Mouse (Mus musculus): ENCODE data around the gene Ran.
A peak's percentile ranks its signal among the peaks of the same experiment; 100 is the strongest.

Gene Ran

DNA sequence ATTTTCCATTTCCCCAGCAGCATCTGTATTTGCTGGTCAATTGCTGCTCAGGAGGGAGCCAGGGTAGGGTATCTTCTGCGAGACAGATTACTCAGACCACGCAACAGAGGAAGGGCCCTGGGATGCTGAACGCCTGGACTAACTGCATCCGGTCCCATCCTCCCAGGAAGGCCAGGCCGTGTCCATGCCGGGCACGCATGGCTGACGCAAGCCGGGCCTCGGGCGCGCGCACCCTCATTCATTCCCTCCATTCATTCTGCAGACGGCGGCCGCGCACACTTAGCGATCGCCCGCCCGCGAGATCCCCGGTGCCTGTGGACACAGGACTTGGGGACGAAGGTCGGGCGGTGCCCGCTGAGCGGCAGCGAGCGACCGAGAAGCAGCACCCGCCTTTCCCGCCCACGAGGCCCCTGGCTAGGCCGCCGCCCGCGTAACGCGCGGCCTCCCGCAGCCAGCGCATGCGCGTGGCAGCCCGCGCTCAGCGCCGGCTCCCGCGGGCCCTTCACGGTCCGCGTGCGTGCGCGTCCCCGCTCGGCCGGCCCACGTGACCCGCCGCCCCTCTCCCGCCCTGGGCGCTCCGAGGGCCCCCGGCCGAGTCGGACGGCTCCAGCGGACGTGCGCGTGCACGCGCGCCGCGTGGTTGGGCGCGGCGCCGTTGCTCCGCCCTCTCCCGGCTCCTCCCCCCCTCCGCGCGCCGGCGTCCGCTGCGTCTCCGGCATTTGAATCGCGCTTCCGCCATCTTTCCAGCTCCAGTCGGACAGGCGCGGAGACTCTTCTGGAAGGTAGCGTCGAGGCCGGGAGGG is at the start of gene Ran:
Gene Ran, plus strand, starts transcription at position 573 of the 803 bp plus-strand sequence.
- TF ChIP-seq GATA4 (IDR thresholded peaks at IDR 0.05; ENCODE audit: insufficient replicate concordance, low read length): no peak; the same call in 1 of the 2 replicates

DNA sequence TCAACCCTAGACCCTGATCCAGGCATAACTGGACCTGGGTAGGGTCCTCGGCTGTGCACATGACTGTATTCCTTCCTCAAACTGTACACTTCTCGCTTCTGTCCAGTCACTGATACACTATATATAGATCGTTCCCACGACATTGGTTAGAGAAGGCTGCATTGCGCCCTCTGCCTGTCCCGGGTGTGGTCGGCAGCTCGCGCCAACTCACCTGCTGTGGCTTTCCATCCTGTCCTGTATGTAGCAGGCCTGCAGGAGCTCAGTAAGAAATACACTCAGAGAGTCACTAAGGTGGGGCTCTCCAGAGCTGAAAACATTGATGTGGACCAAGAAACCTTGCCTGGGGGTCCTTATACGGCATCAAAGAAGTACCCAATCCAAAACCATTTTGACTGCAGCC is 49.0 kb upstream of the Ran start:
- TF ChIP-seq GATA4 (IDR thresholded peaks at IDR 0.05; ENCODE audit: insufficient replicate concordance, low read length): no peak

DNA sequence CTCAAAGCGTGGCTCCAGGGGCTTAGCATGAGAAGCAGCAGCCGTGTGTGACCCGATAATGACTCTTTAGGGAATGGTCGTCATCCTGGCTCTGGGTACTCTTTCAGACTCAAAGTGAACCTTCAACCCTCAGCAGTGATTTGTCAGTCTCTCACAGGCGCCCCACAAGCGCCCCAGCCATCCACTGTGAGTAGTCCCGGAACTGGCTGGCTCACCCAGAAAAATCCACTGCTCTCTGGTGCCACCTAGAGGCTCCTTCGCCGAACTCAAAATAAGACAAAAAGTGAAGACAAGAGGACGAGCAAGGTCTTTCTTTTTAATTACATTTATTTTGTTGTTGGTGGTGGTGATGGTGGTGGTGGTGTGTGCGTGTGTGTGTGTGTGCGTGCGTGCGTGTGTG is 48.6 kb upstream of the Ran start:
- TF ChIP-seq GATA4 (IDR thresholded peaks at IDR 0.05; ENCODE audit: insufficient replicate concordance, low read length): no peak

DNA sequence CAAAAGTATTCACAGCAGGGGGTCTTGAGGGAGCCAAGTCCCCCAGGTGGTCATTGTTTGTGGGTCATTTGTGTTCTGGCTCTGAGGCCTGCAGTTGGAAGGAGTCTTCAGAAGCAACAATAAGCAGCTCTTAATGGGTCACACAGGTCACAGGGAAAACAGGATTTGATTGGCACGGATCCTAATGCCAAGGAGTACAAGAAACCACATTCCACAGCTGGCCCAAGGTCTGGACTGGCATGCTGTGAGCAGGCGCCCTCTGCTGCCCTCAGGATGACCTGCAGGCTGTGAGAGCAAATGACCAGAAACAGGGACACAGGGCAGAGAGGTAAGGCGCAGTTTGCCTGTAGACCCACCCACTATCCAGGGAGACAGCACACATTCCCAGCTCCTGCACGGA is 43.6 kb upstream of the Ran start:
- TF ChIP-seq GATA4 (IDR thresholded peaks at IDR 0.05; ENCODE audit: insufficient replicate concordance, low read length): no peak

DNA sequence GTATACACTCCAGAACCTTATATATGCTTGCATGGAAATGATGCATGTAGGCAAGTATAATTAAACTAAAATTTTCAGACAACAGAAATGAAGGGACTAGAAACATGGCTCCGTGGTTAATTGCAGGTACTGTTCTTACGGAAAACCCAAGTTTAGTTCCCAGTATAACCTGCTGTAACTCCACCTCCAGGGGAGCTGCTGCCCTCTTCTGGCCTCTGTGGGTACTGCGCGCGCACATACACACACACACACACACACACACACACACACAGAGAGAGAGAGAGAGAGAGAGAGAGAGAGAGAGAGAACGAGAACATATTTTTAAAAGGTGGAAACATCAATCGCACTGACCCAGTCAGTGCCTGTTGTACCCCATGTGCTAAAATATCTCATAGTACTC is 40.9 kb upstream of the Ran start:
- TF ChIP-seq GATA4 (IDR thresholded peaks at IDR 0.05; ENCODE audit: insufficient replicate concordance, low read length): no peak

DNA sequence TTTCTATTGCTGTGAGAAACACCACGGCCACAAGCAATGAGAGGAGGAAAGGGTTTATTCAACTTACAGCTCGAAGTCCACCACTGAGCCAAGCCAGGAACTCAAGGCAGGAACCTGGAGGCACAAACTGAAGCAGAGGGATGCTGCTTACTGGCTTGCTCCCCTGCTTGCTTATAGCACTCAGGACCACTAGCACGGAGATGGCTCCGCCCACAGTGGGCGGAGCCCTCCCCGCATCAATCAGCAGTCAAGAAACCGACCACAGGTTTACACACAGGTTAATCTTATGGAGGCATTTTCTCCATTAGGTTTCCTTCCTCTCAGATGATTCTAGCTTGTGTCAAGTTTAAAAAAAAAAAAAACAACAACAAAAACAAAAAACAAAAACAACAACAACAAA is 39.0 kb upstream of the Ran start:
- TF ChIP-seq GATA4 (IDR thresholded peaks at IDR 0.05; ENCODE audit: insufficient replicate concordance, low read length): no peak

DNA sequence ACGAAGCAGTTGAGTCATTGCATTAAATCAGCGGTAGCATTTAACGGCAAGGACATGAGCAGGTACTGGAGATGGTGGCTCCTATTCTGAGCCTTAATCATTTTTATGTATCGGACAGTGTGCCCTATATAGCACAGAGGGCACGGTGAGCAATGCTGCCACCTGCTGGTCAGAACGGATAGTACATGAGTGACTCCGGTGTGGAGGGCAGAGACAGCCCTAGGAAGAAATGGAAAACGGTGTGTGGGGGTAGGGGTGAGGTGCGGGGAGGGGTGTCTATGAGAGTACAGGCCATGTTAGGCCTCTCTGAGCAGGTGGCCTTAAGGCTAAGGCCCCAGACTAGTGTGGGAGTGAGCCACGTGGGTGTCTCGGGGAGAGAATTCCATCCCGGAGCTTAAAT is 38.3 kb upstream of the Ran start:
- no peak for TF ChIP-seq GATA4 (IDR thresholded peaks at IDR 0.05; ENCODE audit: insufficient replicate concordance, low read length)

DNA sequence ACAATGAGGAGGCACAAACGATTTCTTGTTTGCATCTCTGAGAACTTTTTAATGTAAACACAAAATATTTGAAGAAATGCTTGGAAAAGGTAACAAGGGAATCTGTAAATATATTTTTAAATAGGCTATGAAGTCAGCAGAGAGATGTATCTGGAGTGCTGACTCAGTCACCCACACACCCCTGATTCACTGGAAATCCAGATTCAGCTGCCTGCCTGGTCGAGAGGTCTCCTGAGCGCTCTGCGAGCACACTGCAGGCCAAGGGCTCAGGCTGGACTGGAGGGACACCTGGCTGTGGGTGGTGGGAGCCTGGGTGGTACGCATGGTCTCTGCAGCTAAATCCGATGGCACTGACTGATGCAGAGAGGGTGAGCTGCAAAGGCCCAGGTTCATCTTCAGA is 35.3 kb upstream of the Ran start:
- no peak for TF ChIP-seq GATA4 (IDR thresholded peaks at IDR 0.05; ENCODE audit: insufficient replicate concordance, low read length)

DNA sequence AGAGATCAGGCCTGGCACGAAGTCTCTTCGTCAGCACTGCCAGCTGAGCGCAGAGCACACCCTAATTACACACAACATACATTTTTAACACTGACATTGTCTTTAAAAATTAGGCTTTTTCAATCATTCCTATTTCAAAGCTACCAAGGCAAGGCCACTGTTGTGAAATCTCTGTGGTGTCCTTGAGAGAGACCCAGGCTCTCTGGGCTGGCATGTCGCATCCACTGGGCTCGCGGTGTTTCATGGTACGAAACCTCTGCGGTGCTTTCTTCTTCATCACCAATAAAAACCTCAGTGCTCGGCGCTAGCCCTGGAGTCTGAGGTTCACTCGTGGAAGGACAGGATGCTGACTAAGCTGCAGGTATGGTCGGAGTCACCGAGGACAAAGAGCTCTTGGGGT is 33.9 kb upstream of the Ran start:
- no peak for TF ChIP-seq GATA4 (IDR thresholded peaks at IDR 0.05; ENCODE audit: insufficient replicate concordance, low read length)

DNA sequence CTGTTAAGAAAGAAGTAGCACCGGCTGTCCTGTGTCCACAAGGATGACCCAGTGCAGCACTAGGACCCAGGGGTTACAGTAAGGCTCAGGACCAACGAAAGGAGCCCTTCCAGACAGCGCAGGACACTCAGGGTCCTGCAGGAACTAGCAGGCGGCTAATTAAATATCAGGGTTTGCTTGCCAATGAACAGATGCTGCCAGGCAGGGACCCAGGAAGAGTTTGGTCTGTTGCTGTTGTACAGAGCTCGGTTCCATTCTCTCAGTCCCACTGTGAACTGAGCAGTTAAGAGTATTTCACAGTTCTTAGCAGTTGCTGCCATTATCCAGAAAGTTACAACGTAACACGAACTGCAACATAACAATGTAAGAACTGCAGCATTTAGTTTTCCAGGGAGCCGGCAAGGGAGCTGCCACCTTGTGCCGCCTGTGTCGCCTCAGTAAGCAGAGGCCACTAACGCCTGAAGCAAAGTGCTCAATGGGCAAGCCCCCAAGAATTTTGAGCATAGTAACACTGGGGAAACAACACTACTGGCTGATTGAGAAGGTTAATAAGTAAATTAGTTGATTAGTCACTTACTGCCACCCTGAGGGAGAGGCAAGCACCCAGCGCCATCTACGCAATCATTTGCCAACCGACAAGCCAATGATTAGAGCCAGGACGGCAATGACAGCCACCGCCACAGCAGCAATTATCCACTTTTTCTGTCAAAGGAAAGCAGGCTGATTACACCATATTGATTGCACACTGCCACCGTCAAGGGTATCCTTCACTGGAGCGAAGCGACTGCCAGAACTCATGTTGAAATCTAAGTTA is 32.5 kb upstream of the Ran start:
- no peak for TF ChIP-seq GATA4 (IDR thresholded peaks at IDR 0.05; ENCODE audit: insufficient replicate concordance, low read length)

DNA sequence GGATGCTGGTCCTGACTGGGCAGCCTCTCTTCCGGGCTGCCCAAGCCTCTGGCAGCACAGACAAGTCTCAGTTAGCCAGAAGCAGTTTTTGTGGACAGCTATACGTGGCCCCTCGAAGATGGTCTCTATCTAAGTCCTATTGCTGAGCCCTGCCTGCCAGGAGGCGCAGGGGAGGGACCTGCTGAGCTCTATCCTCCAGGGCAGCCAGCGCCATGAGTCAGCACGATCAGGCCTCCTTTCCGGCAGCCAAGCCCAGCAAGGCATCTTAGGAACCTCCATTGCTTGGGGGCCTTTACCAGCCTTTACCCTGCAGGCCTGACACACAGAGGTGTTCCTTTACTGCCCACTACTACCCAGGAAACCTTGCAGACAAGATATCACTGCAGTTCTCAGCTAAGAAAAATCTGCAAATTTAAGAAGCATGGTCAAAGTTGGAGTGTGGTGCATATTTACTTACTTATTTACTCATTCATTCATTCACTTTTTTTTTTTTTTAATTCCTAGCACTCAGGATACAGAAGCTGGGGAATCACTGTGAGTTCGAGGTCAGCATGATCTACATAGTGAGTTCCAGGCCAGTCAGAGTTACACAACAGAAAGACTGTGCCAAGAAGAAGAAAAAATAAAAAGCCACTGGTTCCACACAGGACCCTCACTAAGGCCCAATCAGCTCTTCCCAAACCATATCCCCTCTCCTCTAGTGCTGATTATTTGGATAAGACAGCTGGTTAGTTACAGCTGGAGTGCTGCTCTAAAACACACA is 19.0 kb upstream of the Ran start:
- no peak for TF ChIP-seq GATA4 (IDR thresholded peaks at IDR 0.05; ENCODE audit: insufficient replicate concordance, low read length)

DNA sequence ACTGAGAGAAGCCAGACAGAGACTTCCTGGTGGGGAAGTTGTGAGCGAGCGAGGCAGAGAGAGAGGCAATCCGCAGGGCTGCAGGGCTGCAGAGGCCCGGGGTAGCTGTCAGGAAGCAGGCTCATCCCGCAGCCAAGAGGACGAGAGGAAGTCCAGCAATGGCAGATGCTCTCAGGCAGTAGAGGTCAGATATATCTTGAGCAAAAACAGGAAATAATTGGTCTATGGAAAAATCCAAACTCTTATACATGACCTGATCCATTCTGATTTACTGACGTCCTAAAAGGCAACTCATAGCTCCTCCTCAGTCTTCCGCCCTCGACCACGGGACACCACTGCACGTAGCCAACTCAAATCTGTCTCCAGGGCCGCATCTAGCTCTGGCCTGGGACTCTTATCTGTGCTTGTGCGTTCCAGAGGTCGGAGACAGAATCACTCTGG is 17.3 kb upstream of the Ran start:
- peak; percentile 90 for TF ChIP-seq GATA4 (IDR thresholded peaks at IDR 0.05; ENCODE audit: insufficient replicate concordance, low read length)

DNA sequence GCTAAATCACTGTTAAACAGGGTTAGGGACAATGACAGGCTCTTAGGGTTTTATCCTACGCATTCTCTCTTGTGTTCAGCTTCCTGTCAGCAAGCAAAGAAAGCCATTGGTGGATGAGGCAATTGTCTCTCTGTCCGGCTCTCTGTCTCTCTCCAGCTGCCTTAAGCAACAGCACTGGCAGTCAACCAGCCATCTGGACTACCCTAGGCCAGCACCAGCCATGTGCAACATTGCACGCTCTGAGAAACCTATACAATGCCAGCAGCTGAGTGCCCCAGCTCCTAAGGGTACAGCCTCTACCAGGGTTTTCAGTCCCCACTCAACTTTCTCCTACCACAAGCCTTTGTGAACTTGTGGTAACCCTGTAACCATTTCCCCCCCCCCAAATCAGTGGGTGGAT is 14.5 kb upstream of the Ran start:
- TF ChIP-seq GATA4 (IDR thresholded peaks at IDR 0.05; ENCODE audit: insufficient replicate concordance, low read length): no peak

DNA sequence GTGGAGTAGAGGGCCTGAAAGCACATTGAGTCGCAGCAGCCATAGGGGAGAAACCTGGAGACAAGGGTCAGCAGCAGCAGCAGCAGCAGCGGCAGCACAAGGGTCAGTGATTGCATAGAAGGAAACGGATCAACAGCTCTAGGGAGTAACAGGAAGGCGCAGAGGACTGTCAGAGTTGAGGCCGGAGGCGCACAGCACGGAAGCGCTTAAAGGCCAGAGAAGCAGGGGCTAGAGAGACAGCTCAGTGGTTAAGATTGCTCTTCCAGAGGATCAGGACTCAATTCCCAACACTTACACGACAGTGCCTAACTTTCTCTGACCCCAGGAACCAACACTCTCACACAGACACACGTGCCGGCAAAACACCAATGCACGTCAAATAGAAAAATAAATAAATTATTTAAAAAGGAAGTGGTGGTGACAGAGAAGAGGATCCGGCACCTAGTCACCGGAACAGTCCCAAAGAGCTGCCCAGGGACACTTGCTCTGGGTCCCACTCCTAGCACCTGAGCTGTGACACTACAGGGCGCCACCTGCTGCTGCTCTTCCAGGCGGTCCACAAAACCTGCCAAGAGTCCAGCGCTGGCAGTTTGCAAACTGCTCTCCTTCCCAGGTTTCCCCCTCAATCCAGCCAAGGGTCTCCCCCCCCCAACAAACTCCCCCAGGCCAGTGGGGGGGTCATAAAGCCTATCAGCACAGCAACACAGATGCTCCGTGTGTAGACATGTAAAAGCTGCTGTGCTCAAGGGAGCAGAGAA is 13.7 kb upstream of the Ran start:
- TF ChIP-seq GATA4 (IDR thresholded peaks at IDR 0.05; ENCODE audit: insufficient replicate concordance, low read length): no peak

All from liver, adult (tissue).